Mouse (Mus musculus) MEL (cell line): Measurements from ENCODE around the gene Il6st. TPM values are rescaled to one million over a fixed set of nuclear protein-coding genes. Genes with fewer than 3 reads are reported as not detected.

Experiments
- DNase-seq: peaks from one replicate; pipeline ENCODE4 v3.0.0; 2011; ENCODE audit warnings: low read depth, low spot score
- H3K27ac ChIP-seq: 2 replicates; pipeline ENCODE4 v1.5.1; 2012; ENCODE audit warnings: low read depth, mild to moderate bottlenecking, control low read depth, low read length, moderate library complexity; ENCODE audit not compliant: control insufficient read depth
- H3K27me3 ChIP-seq, 2 experiments: fragments of 150-350 bp in 1 of 2; sonication (generic) in 1 of 2; 2 replicates each; pipeline ENCODE4 v1.6.1; 2012; ENCODE audit warnings: low read length in 2 of 2, mild to moderate bottlenecking in 2 of 2, improper control_type of control experiment in 1 of 2, moderate library complexity in 1 of 2; ENCODE audit not compliant: insufficient read depth in 2 of 2, control insufficient read depth in 1 of 2
- H3K36me3 ChIP-seq, 2 experiments: 2 replicates each; pipeline ENCODE4 v1.6.1; 2012 to 2014; ENCODE audit warnings: low read length in 2 of 2, improper control_type of control experiment in 1 of 2, inconsistent platforms in 1 of 2, mild to moderate bottlenecking in 1 of 2; ENCODE audit not compliant: insufficient read depth in 2 of 2, control insufficient read depth in 1 of 2
- H3K4me1 ChIP-seq, 2 experiments: fragments of 150-350 bp in 1 of 2; sonication (generic) in 1 of 2; 2 replicates each; pipeline ENCODE4 v1.6.1; 2012; ENCODE audit warnings: low read length in 2 of 2, improper control_type of control experiment in 1 of 2, mild to moderate bottlenecking in 1 of 2; ENCODE audit not compliant: insufficient read depth in 2 of 2, control insufficient read depth in 1 of 2
- H3K4me3 ChIP-seq, 2 experiments: fragments of 150-350 bp in 1 of 2; sonication (generic) in 1 of 2; 2 replicates each; pipeline ENCODE4 v1.5.1; 2012; ENCODE audit warnings: low read depth in 2 of 2, low read length in 2 of 2, mild to moderate bottlenecking in 2 of 2, moderate library complexity in 2 of 2, control low read depth in 1 of 2, improper control_type of control experiment in 1 of 2; ENCODE audit not compliant: control insufficient read depth in 1 of 2, insufficient read depth in 1 of 2
- H3K79me2 ChIP-seq: 2 replicates; pipeline ENCODE4 v1.6.1; 2012; ENCODE audit warnings: mild to moderate bottlenecking, low read length, moderate library complexity; ENCODE audit not compliant: control insufficient read depth, poor library complexity, insufficient read depth
- H3K9ac ChIP-seq: 2 replicates; pipeline ENCODE4 v1.6.1; 2012; ENCODE audit warnings: low read depth, mild to moderate bottlenecking, control low read depth, low read length, moderate library complexity; ENCODE audit not compliant: control insufficient read depth, poor library complexity, severe bottlenecking
- H3K9me3 ChIP-seq: fragments of 150-350 bp; sonication (generic); replicated peaks from 2 replicates; pipeline ENCODE4 v1.6.1; 2012; ENCODE audit warnings: mild to moderate bottlenecking, low read length, improper control_type of control experiment, moderate library complexity; ENCODE audit not compliant: insufficient read depth
- BHLHE40 ChIP-seq: IDR thresholded peaks from 2 replicates; pipeline ENCODE4 v1.6.1; 2012; ENCODE audit warnings: low read depth, mild to moderate bottlenecking, inconsistent platforms, low read length, improper control_type of control experiment, borderline replicate concordance
- CHD1 ChIP-seq: IDR thresholded peaks from 2 replicates; pipeline ENCODE4 v1.6.1; 2012; ENCODE audit warnings: low read depth, mild to moderate bottlenecking, inconsistent platforms, low read length, improper control_type of control experiment
- CHD2 ChIP-seq: IDR thresholded peaks from 2 replicates; pipeline ENCODE4 v1.6.1; 2011; ENCODE audit warnings: low read length, improper control_type of control experiment
- CTCF ChIP-seq, 3 experiments: IDR thresholded peaks in 2 of 3; conservative IDR thresholded peaks in 1 of 3; 2 replicates each; pipeline ENCODE4 v1.5.1; 2011 to 2012; ENCODE audit warnings: low read length in 3 of 3, low read depth in 2 of 3, mild to moderate bottlenecking in 2 of 3, improper control_type of control experiment in 1 of 3, inconsistent platforms in 1 of 3, mixed read lengths in 1 of 3, moderate library complexity in 1 of 3; ENCODE audit not compliant: control insufficient read depth in 1 of 3, insufficient read depth in 1 of 3, poor library complexity in 1 of 3, severe bottlenecking in 1 of 3
- E2F4 ChIP-seq: IDR thresholded peaks from 2 replicates; pipeline ENCODE4 v1.6.1; 2011; ENCODE audit warnings: low read depth, low read length, improper control_type of control experiment, borderline replicate concordance
- ELF1 ChIP-seq: IDR thresholded peaks from 2 replicates; pipeline ENCODE4 v1.6.1; 2014; ENCODE audit warnings: low read depth, mild to moderate bottlenecking, inconsistent platforms, low read length, improper control_type of control experiment, moderate library complexity
- EP300 ChIP-seq, 2 experiments: IDR thresholded peaks; 2 replicates each; pipeline ENCODE4 v1.6.1; 2011; ENCODE audit warnings: improper control_type of control experiment in 2 of 2, low read length in 2 of 2, low read depth in 1 of 2, mild to moderate bottlenecking in 1 of 2
- ETS1 ChIP-seq: IDR thresholded peaks from 2 replicates; pipeline ENCODE4 v1.6.1; 2012; ENCODE audit warnings: low read depth, mild to moderate bottlenecking, inconsistent platforms, low read length, improper control_type of control experiment, moderate library complexity
- GABPA ChIP-seq: IDR thresholded peaks from 2 replicates; pipeline ENCODE4 v1.6.1; 2012; ENCODE audit warnings: low read depth, mild to moderate bottlenecking, inconsistent platforms, low read length, improper control_type of control experiment, moderate library complexity
- GATA1 ChIP-seq: IDR thresholded peaks from 2 replicates; pipeline ENCODE4 v1.6.1; 2011; ENCODE audit warnings: low read depth, low read length, improper control_type of control experiment
- JUND ChIP-seq: IDR thresholded peaks from 2 replicates; pipeline ENCODE4 v1.6.1; 2011; ENCODE audit warnings: low read depth, mild to moderate bottlenecking, improper control_type of control experiment, low read length
- KAT2A ChIP-seq: conservative IDR thresholded peaks from 2 replicates; pipeline ENCODE4 v1.6.1; 2012; ENCODE audit warnings: low read depth, low read length, improper control_type of control experiment, inconsistent platforms
- MAFK ChIP-seq: IDR thresholded peaks from 2 replicates; pipeline ENCODE4 v1.6.1; 2011; ENCODE audit warnings: low read depth, mild to moderate bottlenecking, low read length, improper control_type of control experiment, borderline replicate concordance
- MAX ChIP-seq: IDR thresholded peaks from 2 replicates; pipeline ENCODE4 v1.6.1; 2011; ENCODE audit warnings: low read length, improper control_type of control experiment
- MAZ ChIP-seq: IDR thresholded peaks from 2 replicates; pipeline ENCODE4 v1.6.1; 2012; ENCODE audit warnings: low read depth, mild to moderate bottlenecking, inconsistent platforms, low read length, improper control_type of control experiment
- MEF2A ChIP-seq: IDR thresholded peaks from 2 replicates; pipeline ENCODE4 v1.6.1; 2014; ENCODE audit warnings: low read depth, mild to moderate bottlenecking, inconsistent platforms, low read length, improper control_type of control experiment; ENCODE audit not compliant: poor library complexity, insufficient replicate concordance, severe bottlenecking; ENCODE audit errors: extremely low read depth
- MXI1 ChIP-seq: IDR thresholded peaks from 2 replicates; pipeline ENCODE4 v1.6.1; 2011; ENCODE audit warnings: mild to moderate bottlenecking, low read depth, low read length, improper control_type of control experiment
- MYB ChIP-seq: IDR thresholded peaks from 2 replicates; pipeline ENCODE4 v1.6.1; 2011; ENCODE audit warnings: mild to moderate bottlenecking, low read depth, low read length, improper control_type of control experiment
- MYC ChIP-seq: IDR thresholded peaks from 2 replicates; pipeline ENCODE4 v1.6.1; 2011; ENCODE audit warnings: low read depth, mild to moderate bottlenecking, low read length, improper control_type of control experiment, moderate library complexity
- NELFE ChIP-seq: IDR thresholded peaks from 2 replicates; pipeline ENCODE4 v1.6.1; 2011; ENCODE audit warnings: low read depth, low read length, improper control_type of control experiment
- NRF1 ChIP-seq: IDR thresholded peaks from 2 replicates; pipeline ENCODE4 v1.6.1; 2014; ENCODE audit warnings: low read depth, mild to moderate bottlenecking, inconsistent platforms, low read length, improper control_type of control experiment, moderate library complexity; ENCODE audit not compliant: poor library complexity, insufficient read depth, severe bottlenecking
- POLR2A ChIP-seq, 2 experiments: IDR thresholded peaks; 2 replicates each; pipeline ENCODE4 v1.6.1; 2011 to 2012; ENCODE audit warnings: low read length in 2 of 2, mild to moderate bottlenecking in 2 of 2, control low read depth in 1 of 2, improper control_type of control experiment in 1 of 2, low read depth in 1 of 2, moderate library complexity in 1 of 2; ENCODE audit not compliant: control insufficient read depth in 1 of 2, insufficient read depth in 1 of 2, poor library complexity in 1 of 2
- POLR2AphosphoS2 ChIP-seq: IDR thresholded peaks from 2 replicates; pipeline ENCODE4 v1.6.1; 2011; ENCODE audit warnings: low read length, improper control_type of control experiment
- POLR2AphosphoS5 ChIP-seq: IDR thresholded peaks from 2 replicates; pipeline ENCODE4 v1.6.1; 2012; ENCODE audit warnings: low read depth, borderline replicate concordance, mild to moderate bottlenecking, inconsistent platforms, low read length, moderate library complexity, mixed read lengths
- RAD21 ChIP-seq: IDR thresholded peaks from 2 replicates; pipeline ENCODE4 v1.6.1; 2011; ENCODE audit warnings: mild to moderate bottlenecking, low read depth, low read length, improper control_type of control experiment
- RCOR1 ChIP-seq: IDR thresholded peaks from 2 replicates; pipeline ENCODE4 v1.6.1; 2012; ENCODE audit warnings: low read depth, mild to moderate bottlenecking, inconsistent platforms, low read length, improper control_type of control experiment
- SIN3A ChIP-seq: IDR thresholded peaks from 2 replicates; pipeline ENCODE4 v1.6.1; 2012; ENCODE audit warnings: low read length, improper control_type of control experiment, inconsistent platforms
- SMC3 ChIP-seq: IDR thresholded peaks from 2 replicates; pipeline ENCODE4 v1.6.1; 2011; ENCODE audit warnings: low read depth, low read length, improper control_type of control experiment
- TAL1 ChIP-seq: IDR thresholded peaks from 2 replicates; pipeline ENCODE4 v1.6.1; 2012; ENCODE audit warnings: mild to moderate bottlenecking, inconsistent platforms, low read length, moderate library complexity, mixed read lengths
- TBP ChIP-seq: IDR thresholded peaks from 2 replicates; pipeline ENCODE4 v1.8.0; 2011; ENCODE audit warnings: low read depth, low read length, improper control_type of control experiment
- TCF12 ChIP-seq: IDR thresholded peaks from 2 replicates; pipeline ENCODE4 v1.6.1; 2014; ENCODE audit warnings: low read depth, mild to moderate bottlenecking, inconsistent platforms, low read length, improper control_type of control experiment, moderate library complexity
- UBTF ChIP-seq: IDR thresholded peaks from 2 replicates; pipeline ENCODE4 v1.6.1; 2012; ENCODE audit warnings: low read depth, mild to moderate bottlenecking, inconsistent platforms, low read length, improper control_type of control experiment, moderate library complexity, borderline replicate concordance; ENCODE audit not compliant: insufficient read depth
- USF1 ChIP-seq: IDR thresholded peaks from 2 replicates; pipeline ENCODE4 v1.6.1; 2014; ENCODE audit warnings: low read depth, mild to moderate bottlenecking, inconsistent platforms, low read length, improper control_type of control experiment, moderate library complexity
- USF2 ChIP-seq, 2 experiments: IDR thresholded peaks; 2 replicates each; pipeline ENCODE4 v1.6.1; 2011 to 2012; ENCODE audit warnings: improper control_type of control experiment in 2 of 2, low read length in 2 of 2, borderline replicate concordance in 1 of 2, inconsistent platforms in 1 of 2, low read depth in 1 of 2, mild to moderate bottlenecking in 1 of 2; ENCODE audit not compliant: insufficient read depth in 1 of 2
- ZC3H11A ChIP-seq: IDR thresholded peaks from 2 replicates; pipeline ENCODE4 v1.6.1; 2012; ENCODE audit warnings: low read depth, mild to moderate bottlenecking, inconsistent platforms, low read length, improper control_type of control experiment
- ZKSCAN1 ChIP-seq: IDR thresholded peaks from 2 replicates; pipeline ENCODE4 v1.6.1; 2012; ENCODE audit warnings: low read depth, mild to moderate bottlenecking, inconsistent platforms, low read length, improper control_type of control experiment, moderate library complexity
- ZMIZ1 ChIP-seq: IDR thresholded peaks from 2 replicates; pipeline ENCODE4 v1.6.1; 2012; ENCODE audit warnings: low read depth, mild to moderate bottlenecking, inconsistent platforms, low read length, improper control_type of control experiment, moderate library complexity
- ZNF384 ChIP-seq: IDR thresholded peaks from 2 replicates; pipeline ENCODE4 v1.6.1; 2012; ENCODE audit warnings: low read depth, mild to moderate bottlenecking, inconsistent platforms, low read length, improper control_type of control experiment
- polyA plus RNA-seq, 2 experiments: library from polyadenylated mRNA; stranded (reverse) in 1 of 2; unstranded in 1 of 2; fragments of >175 nt in 1 of 2; fragments of >200 nt in 1 of 2; gene quantifications; 2 replicates each; pipeline versions ENCODE4 v1.2.1 to v1.2.4; 2012; ENCODE audit warnings: low replicate concordance in 2 of 2, low read depth in 1 of 2; ENCODE audit not compliant: insufficient read length in 2 of 2, insufficient read depth in 1 of 2, missing spikeins in 1 of 2
- total RNA-seq: library from RNA; depleted of rRNA; stranded (reverse); fragments of 300-350 nt; gene quantifications from 2 replicates; pipeline ENCODE4 v1.2.3, GENCODE M21; 2012

Gene Il6st
- total and polyA plus RNA-seq, 3 experiments = 1.7 to 3.7 TPM; not detected in 1

- H3K9me3 ChIP-seq = no peaks in the 10 kb centered on the region
- H3K4me1 ChIP-seq = peaks cover 0 to 7% of the 10 kb centered on the region in 2 experiments; a peak in 3 of 4 replicates
- peak; percentile 81 for DNase-seq
- no peaks in the 10 kb centered on the region for H3K27me3 ChIP-seq
- no peak overlapping the region for H3K9ac ChIP-seq
- H3K27ac ChIP-seq = no peak overlapping the region
- no peaks in the 10 kb centered on the region for H3K79me2 ChIP-seq
- H3K36me3 ChIP-seq = peaks cover 0 to 7% of the 10 kb centered on the region in 2 experiments; a peak in 2 of 4 replicates
- H3K4me3 ChIP-seq = no peak overlapping the region
- no peak for TF ChIP-seq TBP
- peak; percentile 91 for TF ChIP-seq RAD21
- no peak for TF ChIP-seq ZKSCAN1
- peak; percentile 81 to 91 (median 84) for TF ChIP-seq CTCF (IDR thresholded peaks at IDR 0.05 in 2 of 3, conservative IDR thresholded peaks at IDR 0.05 in 1 of 3; ENCODE audit: control insufficient read depth in 1 of 3, insufficient read depth in 1 of 3, low read depth in 2 of 3, low read length in 3 of 3, poor library complexity in 1 of 3, severe bottlenecking in 1 of 3)
- no peak for TF ChIP-seq ZMIZ1
- TF ChIP-seq NRF1 = no peak
- TF ChIP-seq E2F4 = no peak
- no peak for TF ChIP-seq UBTF
- TF ChIP-seq MEF2A = no peak
- no peak for TF ChIP-seq GABPA
- TF ChIP-seq MAX = no peak
- no peak for TF ChIP-seq MAFK
- TF ChIP-seq POLR2AphosphoS2 = no peak
- no peak for TF ChIP-seq NELFE
- 0 out of 4 replicates have a peak, but pooled peaks of 1 of the 2 experiments have one; percentile 6 for TF ChIP-seq EP300 (IDR thresholded peaks at IDR 0.05; ENCODE audit: low read depth in 1 of 2, low read length in 2 of 2)
- TF ChIP-seq ELF1 = no peak
- peak; percentile 96 for TF ChIP-seq SMC3
- peak; percentile 9; the same call in 1 of the 2 replicates for TF ChIP-seq TCF12
- no peak for TF ChIP-seq POLR2AphosphoS5
- TF ChIP-seq JUND = no peak
- no peak for TF ChIP-seq TAL1
- no peak for TF ChIP-seq POLR2A (IDR thresholded peaks at IDR 0.05; ENCODE audit: control insufficient read depth in 1 of 2, insufficient read depth in 1 of 2, low read depth in 1 of 2, low read length in 2 of 2, poor library complexity in 1 of 2)
- TF ChIP-seq ETS1 = no peak
- no peak for TF ChIP-seq KAT2A
- TF ChIP-seq USF2 (IDR thresholded peaks at IDR 0.05; ENCODE audit: borderline replicate concordance in 1 of 2, insufficient read depth in 1 of 2, low read depth in 1 of 2, low read length in 2 of 2) = no peak
- TF ChIP-seq GATA1 = no peak
- TF ChIP-seq CHD2 = no peak
- no peak for TF ChIP-seq ZNF384
- no peak for TF ChIP-seq MYC
- TF ChIP-seq MYB = no peak
- TF ChIP-seq RCOR1 = no peak
- TF ChIP-seq BHLHE40 = no peak
- TF ChIP-seq CHD1 = no peak
- no peak for TF ChIP-seq USF1
- no peak for TF ChIP-seq MAZ
- peak; percentile 33; the same call in 1 of the 2 replicates for TF ChIP-seq MXI1
- TF ChIP-seq SIN3A = no peak; the same call in 1 of the 2 replicates
- TF ChIP-seq ZC3H11A = peak; percentile 87
These were observed 66.0 kb downstream of the Il6st start for GRCm38 (mm10) chr13:112529893-112530292.
